Mouse (Mus musculus): Measurements from ENCODE around the gene Gdpd5.

The Gdpd5 gene

DNA sequence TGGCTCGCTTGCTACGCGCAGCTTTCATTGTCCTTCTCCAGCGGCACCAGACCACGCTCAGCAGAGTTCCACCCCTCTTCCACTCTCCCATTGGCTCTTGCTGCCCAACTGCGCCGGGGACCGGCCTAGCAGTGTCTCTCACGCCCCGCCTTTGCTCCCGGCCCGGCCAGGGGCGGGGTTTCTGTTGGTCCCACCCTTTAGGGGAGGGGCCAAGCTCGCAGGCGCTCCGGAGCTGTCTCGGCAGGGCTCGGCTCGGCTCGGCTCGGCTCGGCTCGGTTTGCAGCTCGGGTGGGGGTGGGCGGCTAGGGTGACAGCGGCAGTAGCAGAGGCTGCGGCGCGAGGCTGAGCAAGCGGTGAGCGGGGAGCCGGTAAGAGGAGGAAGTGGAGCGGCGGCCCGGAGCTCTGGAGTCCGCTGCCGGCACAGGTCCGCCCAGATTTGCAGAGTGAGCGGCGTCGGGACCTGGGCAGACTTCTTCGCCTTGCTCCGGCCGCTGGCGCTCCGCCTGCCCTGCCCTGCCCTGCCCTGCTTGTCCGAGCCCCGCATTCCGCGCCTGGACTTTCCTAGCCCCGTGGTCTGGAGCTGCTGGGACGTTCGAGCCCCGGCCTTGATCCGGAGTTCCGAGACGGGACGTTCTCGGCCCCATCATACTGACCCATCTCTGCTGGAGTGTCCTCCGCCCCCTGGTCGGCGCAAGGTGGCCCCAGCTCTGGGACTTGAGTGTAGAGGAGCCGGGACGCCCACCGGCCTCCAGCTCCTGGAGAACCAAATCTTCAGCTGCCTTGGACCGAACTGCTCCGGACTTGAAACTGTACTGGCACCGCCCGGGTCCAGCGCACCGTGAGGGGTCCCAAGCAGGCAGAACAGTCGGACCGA lies at the start of gene Gdpd5:
Gene Gdpd5, plus strand, starts transcription at position 201 of the 874 bp plus-strand sequence.
- ChIA-PET POLR2A (interaction anchor here (0.5 to 2.6 kb wide), 44 partner anchors 9 to 607 kb away, joined by 3 to 12 read pairs (median 4); partner anchors contain the start of genes Rps3 (in 1 of the 4) and Uvrag (in 1 of the 4)), CTCF (interaction anchor here (0.5 to 2.1 kb wide), 28 partner anchors 10 to 278 kb away, joined by 3 to 13 read pairs (median 4); partner anchors contain the start of gene Map6 (in 1 of the 4))

DNA sequence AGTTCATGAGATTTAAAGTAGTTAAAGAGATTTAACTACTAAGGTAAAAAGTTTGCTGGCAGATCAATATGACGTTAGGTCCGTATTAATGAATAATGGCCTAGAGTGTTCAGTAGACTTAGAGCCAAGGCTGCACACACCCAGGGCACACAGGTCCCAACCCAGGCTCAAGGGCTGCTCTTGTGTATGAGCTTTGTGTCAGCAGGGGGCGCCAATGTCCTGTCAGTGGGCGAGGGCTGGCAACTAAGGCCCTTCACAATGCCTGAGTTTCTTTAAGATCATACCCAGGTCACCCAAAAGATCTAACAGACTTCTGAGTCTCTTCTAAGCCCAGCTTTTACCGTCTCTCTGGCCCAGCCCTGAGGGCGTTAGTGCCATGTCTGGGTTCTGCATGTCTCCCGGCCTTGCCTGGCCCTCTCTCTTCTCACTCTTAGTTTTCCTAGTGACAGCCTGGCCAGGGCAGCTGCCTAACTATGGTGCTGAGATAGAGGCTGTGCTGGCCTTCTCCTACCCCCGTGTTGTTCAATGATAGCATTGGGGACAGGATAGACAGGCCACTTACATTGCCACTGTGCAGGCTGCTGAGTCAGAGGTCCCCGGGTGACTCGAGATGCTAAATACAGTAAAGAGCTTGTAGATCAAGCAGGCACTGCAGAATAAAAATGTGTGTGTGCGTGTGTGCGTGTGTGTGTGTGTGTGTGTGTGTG lies 48.3 kb upstream of the Gdpd5 start:
- CTCF ChIA-PET, result interaction anchor here (0.5 to 4.2 kb wide), 63 partner anchors 8 to 1871 kb away, joined by 3 to 81 read pairs (median 5); partner anchors contain the start of genes Gdpd5 (in 2 of the 4) and Serpinh1 (in 2 of the 4)
- POLR2A ChIA-PET, result interaction anchor here in 3 of 4 experiments (0.5 to 2.0 kb wide), 16 partner anchors 14 to 151 kb away, joined by 3 to 13 read pairs (median 4); partner anchors contain the start of genes Serpinh1 (in 2 of the 3) and Rps3 (in 1 of the 3)

DNA sequence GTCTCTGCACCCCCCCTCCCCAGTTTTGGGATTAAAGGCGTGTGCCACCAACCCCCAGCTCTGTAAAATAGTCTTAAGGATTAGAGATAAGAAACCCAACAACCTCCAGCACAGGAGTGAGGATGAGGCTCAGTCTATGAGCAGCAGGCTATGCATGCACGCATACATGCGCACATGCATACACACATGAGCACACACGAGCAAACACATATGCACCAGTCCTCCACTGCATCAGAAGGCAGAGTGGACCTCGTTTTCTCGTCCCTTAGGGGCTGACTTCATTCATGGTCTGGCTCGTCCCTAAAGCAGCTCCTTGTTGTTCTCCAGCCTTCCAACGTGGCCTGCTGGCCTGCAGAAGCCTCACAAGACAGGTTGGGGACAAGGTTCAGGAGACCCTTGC lies 40.5 kb upstream of the Gdpd5 start:
- ChIA-PET CTCF (no interaction called here), POLR2A (interaction anchor here in 1 of 4 experiments (0.7 kb wide), 1 partner anchor 11 kb away, joined by 3 read pairs; no protein-coding TSS in a partner anchor)

DNA sequence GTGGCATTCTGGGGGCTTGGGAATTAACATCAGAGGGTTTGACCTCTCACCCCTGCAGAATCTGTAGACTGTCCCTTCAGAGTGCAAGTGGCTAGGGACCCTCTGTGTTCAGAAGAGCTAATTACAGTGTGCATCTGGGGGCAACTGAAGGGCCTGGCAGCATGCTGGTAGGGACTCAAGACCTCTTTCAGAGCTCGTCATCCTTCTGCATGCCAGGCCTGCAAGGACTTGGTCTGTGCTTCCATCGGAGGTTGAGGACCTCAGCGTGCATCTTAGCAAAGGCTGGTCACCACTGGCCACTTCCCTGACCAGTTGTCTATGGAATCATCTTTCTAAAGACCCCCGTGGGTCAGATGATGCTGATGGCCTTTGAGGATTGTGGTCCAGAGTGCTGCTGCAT lies 37.6 kb upstream of the Gdpd5 start:
- POLR2A ChIA-PET, result interaction anchor here in 2 of 4 experiments (0.5 to 1.5 kb wide), 4 partner anchors 9 to 15 kb away, joined by 3 to 7 read pairs (median 3); partner anchors contain the start of gene Serpinh1 (in 1 of the 2)
- CTCF ChIA-PET, result interaction anchor here in 1 of 4 experiments (1.2 kb wide), 1 partner anchor 10 kb away, joined by 3 read pairs; the partner anchor contains the start of gene Serpinh1

DNA sequence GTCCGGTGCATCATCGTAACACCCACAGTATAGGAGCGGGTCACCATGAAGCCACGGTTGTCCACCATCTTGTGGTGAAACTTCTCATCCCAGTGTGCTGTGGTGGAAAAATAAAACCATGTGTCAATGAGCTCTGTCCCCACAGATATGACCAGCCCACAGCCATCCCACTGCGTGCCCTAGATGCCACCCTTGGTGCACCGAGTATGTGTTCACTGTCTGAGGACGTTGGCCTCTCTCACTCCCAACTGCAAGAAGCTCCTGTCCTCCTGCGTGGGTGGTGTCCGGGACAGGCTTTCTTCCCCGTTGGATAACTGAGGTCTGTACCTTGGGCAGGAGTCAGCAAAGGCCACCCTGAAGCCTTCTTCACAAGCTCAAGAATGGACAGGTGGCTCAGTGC lies 33.9 kb upstream of the Gdpd5 start:
- POLR2A ChIA-PET, result interaction anchor here in 1 of 4 experiments (0.8 to 2.0 kb wide), 5 partner anchors 9 to 29 kb away, joined by 3 to 6 read pairs (median 4); no protein-coding TSS in a partner anchor
- CTCF ChIA-PET, result interaction anchor here in 2 of 4 experiments (0.8 to 1.8 kb wide), 4 partner anchors 15 to 86 kb away, joined by 3 to 4 read pairs (median 4); no protein-coding TSS in a partner anchor

DNA sequence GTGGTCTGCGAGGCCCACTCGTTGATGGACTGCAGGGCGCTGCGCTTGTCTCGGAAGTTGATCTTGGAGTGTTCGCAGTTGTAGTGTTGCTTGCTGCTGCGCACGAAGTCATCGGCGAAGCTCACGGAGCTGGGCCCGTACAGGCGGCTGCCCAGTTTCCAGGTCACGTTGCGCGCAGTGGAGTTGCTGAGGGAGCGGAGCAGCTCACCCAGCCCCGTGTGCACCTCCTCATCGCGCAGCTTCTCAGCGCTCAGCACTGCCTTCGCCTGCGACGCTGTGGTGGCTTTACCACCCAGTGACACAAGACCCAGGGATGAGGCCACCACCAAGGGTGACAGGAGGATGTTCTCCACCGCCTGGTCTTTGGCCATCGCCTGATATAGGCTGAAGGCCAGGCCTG lies 32.3 kb upstream of the Gdpd5 start:
- CTCF ChIA-PET, result interaction anchor here in 3 of 4 experiments (0.6 to 2.1 kb wide), 7 partner anchors 16 to 99 kb away, joined by 3 to 9 read pairs (median 4); no protein-coding TSS in a partner anchor
- POLR2A ChIA-PET, result interaction anchor here in 2 of 4 experiments (1.1 to 2.0 kb wide), 4 partner anchors 12 to 128 kb away, joined by 3 to 6 read pairs (median 4); no protein-coding TSS in a partner anchor

DNA sequence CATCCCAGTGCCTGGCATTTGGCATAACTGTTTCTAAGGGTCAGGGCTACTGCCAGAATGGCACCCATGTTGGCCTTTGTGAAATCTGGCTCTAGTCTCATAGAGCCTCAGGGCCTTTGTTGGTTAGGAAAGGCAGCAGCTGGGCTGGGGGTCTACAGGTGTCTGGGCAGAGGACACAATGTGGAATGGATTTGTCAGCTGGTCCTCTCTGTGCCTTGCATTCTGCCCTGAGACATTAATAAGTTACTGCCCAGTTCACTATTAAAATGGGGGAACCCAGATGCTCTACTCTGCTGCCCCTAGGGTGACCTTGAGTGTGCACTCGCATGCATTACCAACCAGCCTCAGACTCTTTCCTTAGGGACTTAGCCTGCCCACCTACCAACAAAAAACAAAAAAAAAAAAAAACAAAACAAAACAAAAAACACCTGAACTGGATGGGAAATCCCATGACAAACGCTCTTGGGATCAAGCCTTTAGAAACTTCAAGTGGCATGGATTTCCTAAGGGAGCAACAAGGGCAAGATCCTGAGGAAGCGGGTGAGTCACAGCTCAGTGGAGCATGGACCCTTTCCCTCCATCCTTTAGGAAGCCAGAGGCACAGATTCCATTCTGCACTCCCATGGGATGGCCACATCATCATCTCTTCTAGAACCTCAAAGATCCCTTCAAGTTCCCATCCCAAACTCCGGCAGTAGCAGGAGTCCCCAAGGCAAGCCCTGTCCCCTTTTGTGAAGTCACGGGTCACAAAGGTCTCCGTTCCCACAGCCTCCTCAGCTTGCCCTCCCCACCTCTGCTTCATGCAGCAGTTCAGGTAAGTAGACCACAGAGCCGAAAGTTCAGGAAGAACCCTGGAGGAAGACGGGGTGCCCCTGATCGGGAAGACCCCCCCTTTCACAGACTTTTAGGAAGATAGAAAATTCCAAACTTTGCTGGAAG lies 31.2 kb upstream of the Gdpd5 start:
- ChIA-PET CTCF (interaction anchor here in 3 of 4 experiments (0.6 to 2.1 kb wide), 5 partner anchors 15 to 133 kb away, joined by 3 to 9 read pairs (median 5); no protein-coding TSS in a partner anchor), POLR2A (interaction anchor here in 3 of 4 experiments (0.5 to 3.0 kb wide), 7 partner anchors 10 to 1214 kb away, joined by 3 to 20 read pairs (median 4); no protein-coding TSS in a partner anchor)

DNA sequence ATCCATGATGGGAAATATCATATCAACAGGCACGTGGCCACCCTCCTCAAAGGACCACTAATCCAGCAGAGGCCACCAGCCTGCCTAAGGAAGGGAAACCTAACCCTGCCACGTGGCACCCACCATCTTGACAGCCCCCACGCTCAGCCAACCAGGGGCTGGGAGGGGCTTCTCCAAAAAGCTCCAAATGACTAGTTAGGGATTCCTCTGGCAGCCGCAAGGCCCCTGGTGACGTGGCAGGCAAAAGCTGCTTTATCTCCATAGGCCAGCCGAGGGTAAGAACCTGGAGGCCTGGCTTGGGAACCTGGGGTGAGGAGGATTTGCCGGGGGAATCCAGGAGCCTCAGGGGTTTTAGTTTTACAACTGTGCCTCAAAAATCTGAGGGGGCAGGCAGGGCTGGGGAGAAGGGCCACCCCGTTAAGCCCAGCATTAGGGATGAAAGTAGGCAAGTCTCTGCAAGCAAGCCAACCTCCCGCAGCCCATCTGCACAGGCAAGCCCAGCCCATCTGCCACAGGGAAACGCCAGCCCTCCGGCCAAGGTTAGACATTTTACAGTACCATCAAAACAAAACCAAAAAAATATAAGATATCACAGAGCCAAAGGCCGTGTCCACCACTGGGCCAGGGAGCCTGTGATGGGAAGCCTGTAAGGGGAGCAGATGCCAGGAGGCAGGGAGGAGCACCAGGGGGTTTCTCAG lies 30.0 kb upstream of the Gdpd5 start:
- POLR2A ChIA-PET, result interaction anchor here in 3 of 4 experiments (0.6 to 3.0 kb wide), 12 partner anchors 7 to 166 kb away, joined by 3 to 20 read pairs (median 4); partner anchors contain the start of gene Gdpd5 (in 1 of the 3)
- CTCF ChIA-PET, result interaction anchor here in 3 of 4 experiments (1.0 to 2.8 kb wide), 5 partner anchors 14 to 101 kb away, joined by 3 to 12 read pairs (median 5); no protein-coding TSS in a partner anchor

DNA sequence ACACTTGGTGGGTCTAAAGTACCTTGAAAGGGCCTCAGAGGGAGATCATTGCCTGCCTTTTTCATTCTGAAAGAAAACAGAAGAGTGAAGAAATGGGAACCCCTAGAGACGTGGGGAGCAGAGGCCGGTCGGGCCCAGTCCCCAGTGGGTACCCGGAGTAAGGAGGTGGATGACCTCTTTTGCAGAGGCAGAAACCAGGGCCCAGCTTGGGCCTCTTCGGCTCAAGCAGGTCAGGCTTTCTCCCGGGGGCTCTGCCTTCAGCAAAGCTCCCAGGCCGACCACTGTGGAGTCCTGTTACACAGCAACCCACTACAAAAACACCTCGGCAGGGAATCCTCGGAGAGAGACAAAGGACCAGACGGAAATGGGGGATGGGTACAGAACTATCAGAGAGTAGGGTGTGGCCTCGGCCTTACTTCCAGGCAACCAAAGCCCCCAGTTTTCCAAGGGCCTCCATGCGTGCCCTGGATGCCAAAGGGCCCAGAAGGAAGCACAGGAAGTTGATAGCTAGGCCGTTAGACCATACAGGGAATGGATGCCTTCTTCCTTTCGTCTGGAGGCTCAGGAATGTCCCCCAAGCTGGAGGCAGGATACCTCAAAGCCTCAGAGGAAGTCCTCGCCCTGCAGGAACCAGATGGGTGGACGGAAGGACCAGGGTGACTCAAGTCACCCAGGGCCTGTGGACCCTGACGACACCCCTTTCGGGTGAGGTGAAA lies 29.3 kb upstream of the Gdpd5 start:
- CTCF ChIA-PET, result interaction anchor here (0.6 to 2.8 kb wide), 11 partner anchors 13 to 514 kb away, joined by 3 to 12 read pairs (median 5); no protein-coding TSS in a partner anchor
- POLR2A ChIA-PET, result interaction anchor here in 3 of 4 experiments (0.6 to 3.0 kb wide), 20 partner anchors 8 to 165 kb away, joined by 3 to 20 read pairs (median 4); partner anchors contain the start of genes Gdpd5 (in 1 of the 3) and Rps3 (in 1 of the 3)

DNA sequence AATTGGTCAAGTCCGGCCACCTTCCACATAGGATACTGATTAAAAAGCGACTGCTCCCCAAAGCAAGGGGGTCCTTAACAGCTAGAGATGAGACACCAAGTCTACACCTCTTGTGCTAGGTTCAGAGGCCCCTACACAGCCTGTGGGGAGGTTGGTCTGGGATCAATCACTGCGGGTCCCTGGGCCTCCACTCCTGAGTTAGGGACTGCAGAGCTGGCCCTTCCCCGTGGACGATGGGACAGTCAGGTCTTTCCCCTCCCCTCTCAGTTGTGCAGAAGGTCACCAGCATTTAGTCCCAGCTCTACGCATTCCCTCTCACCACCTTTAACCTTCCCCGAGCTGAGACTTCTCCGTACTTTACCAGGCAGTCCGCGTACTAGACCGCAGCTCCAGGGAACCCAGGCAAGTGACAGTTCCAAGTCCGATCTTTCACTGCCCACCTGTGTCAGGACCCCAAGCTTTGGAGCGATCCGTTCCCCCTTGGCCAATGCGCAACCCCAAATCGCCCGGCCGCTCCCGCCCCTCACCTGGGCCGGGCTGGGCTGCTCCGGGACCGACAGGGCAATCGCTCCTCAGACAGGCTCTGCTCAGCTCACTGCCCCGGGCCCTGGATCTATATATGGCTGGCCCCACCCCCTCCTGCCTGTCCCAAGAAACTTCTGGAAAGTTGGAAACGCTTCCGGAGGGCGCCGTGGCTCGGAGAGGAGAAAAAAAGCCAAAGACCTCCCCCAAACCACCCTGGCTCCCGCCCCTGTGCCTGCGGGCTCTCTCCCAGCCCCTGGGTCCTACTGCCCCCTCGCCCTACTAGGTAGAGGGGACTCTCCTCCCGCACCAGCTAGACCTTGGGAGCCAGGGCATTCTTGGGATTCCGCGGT lies 28.5 kb upstream of the Gdpd5 start, which contains the start of gene Serpinh1:
Gene Serpinh1, minus strand, starts transcription at position 714 of the 875 bp plus-strand sequence.
- POLR2A ChIA-PET, result interaction anchor here in 3 of 4 experiments (0.6 to 3.0 kb wide), 23 partner anchors 8 to 164 kb away, joined by 3 to 20 read pairs (median 5); partner anchors contain the start of genes Gdpd5 (in 1 of the 3), Map6 (in 1 of the 3) and Rps3 (in 1 of the 3)
- CTCF ChIA-PET, result interaction anchor here (0.5 to 2.8 kb wide), 13 partner anchors 9 to 515 kb away, joined by 3 to 12 read pairs (median 4); no protein-coding TSS in a partner anchor

DNA sequence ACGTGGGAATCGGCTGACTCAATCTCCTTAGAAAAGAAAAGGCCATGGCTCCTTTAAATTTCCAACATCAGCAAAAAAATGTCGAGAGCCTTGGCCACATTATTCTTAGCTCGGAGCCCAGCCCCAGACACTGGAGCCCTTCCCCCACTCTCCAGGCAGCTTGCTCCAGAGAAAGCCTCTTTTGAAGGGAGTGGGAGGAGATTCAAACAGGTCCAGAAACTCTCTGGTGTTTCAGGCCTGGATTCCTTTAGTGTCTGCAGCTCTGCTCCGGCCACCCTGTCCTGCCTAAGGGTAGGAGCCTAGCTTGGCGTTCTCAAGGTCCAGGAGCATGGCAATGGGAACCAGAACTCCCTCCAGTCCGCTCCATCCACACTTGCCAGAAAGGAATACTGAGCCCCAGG lies 25.5 kb upstream of the Gdpd5 start:
- ChIA-PET CTCF (interaction anchor here (0.5 to 2.7 kb wide), 12 partner anchors 9 to 874 kb away, joined by 3 to 9 read pairs (median 4); partner anchors contain the start of gene Gdpd5 (in 1 of the 4)), POLR2A (interaction anchor here (0.6 to 2.0 kb wide), 32 partner anchors 8 to 1945 kb away, joined by 3 to 10 read pairs (median 4); partner anchors contain the start of genes Gdpd5 (in 2 of the 4) and Rps3 (in 1 of the 4))

DNA sequence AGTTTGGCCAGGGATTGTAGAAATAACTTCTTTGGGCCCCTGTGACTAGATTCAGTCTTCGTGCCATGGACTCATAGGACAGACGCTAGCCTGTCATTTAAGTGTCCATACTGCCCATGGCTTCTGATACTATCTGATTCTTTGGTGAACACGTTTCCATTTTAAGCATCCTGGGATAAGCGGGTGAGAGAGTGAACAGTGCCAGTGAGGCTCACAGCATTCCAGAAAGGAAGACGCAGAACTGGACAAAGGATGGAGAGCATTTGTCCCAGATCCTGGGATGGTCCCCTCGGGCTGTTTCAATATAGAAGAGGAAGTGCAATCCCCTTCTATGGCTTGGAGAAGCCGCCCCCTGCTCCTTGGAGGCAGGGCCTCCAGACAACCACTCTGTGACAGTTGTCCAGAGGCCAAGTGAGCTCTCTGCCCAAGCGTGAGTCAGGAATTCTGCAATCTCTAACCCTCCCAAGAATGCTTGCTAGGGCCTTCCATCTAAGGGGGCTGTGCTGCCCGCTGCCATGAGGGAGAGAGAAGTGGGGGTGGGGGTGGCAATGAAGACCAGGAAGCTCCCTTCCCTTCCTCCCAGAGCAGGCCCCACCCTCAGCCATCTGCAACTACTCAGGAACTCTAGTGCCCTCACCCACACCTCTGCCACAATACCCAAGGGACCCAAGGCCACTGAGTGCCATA lies 24.8 kb upstream of the Gdpd5 start:
- ChIA-PET CTCF (interaction anchor here in 3 of 4 experiments (0.7 to 2.7 kb wide), 9 partner anchors 8 to 237 kb away, joined by 3 to 9 read pairs (median 8); no protein-coding TSS in a partner anchor), POLR2A (interaction anchor here in 3 of 4 experiments (0.6 to 2.0 kb wide), 26 partner anchors 8 to 1944 kb away, joined by 3 to 10 read pairs (median 4); partner anchors contain the start of genes Gdpd5 (in 1 of the 3), Map6 (in 1 of the 3) and Rps3 (in 1 of the 3))

DNA sequence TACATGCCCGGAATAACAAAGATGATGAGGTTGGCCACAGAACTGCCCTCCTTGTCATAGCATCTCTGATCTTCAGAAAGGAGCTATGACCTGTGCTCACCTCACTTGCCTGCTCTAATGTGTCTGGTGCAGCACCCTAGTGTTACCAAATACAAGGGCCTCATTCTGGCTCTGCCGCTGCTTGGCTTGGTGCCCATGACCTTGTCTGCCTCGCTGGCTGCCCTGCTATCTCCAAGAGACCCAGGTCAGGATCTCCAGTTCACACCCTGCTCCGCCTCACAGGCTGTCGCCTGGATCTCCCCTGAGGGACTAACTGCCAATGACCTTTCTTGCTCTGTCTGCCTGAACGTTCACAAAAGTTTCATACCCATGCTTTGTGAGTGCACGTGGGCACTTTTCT lies 24.0 kb upstream of the Gdpd5 start:
- CTCF ChIA-PET, result interaction anchor here in 3 of 4 experiments (1.1 to 2.7 kb wide), 5 partner anchors 8 to 206 kb away, joined by 4 to 9 read pairs (median 8); no protein-coding TSS in a partner anchor
- POLR2A ChIA-PET, result interaction anchor here in 2 of 4 experiments (1.4 to 2.0 kb wide), 5 partner anchors 24 to 175 kb away, joined by 3 to 7 read pairs (median 5); partner anchors contain the start of gene Map6 (in 1 of the 2)

Measured in embryonic stem cell, embryonic (primary cell).